28 mouse cellular contexts compared by ENCODE assay signal in genomic region chr3:148419462-148420074, GRCm38 (mm10).
A peak's percentile ranks its signal among the peaks of the same experiment; 100 is the strongest.
DNase-seq lines count a peak whose midpoint lies in the region; ATAC-seq and TF ChIP-seq lines count a peak whose summit lies in the region.
"Had no signal": no experiment of that assay in that cellular context is flagged by ENCODE, and none has a peak within 500 bp of the region (broad histone marks: within the 10 kb centered on the region; RNA-seq: fewer than 3 reads in every experiment).

No protein-coding gene starts in this region.

- peaks cover 0 to 41% of the 10 kb centered on the region in 2 experiments; a peak in 2 of 4 replicates for H3K36me3 ChIP-seq in MEL (ENCODE audit: control insufficient read depth in 1 of 2, insufficient read depth in 2 of 2, low read length in 2 of 2)
- H3K36me3 ChIP-seq: embryonic facial prominence, embryonic 13.5 days; forebrain, embryonic 15.5 days; heart, embryonic 15.5 days; limb, embryonic 12.5 days; lung, embryonic 15.5 days; midbrain, embryonic 12.5 days; neural tube, embryonic 12.5 days had no signal

- no peak for TF ChIP-seq POLR2A in MEL (IDR thresholded peaks at IDR 0.05; ENCODE audit: control insufficient read depth in 1 of 2, insufficient read depth in 1 of 2, low read depth in 1 of 2, low read length in 2 of 2, poor library complexity in 1 of 2)

- no peak for TF ChIP-seq CTCF in MEL (IDR thresholded peaks at IDR 0.05 in 2 of 3, conservative IDR thresholded peaks at IDR 0.05 in 1 of 3; ENCODE audit: control insufficient read depth in 1 of 3, insufficient read depth in 1 of 3, low read depth in 2 of 3, low read length in 3 of 3, poor library complexity in 1 of 3, severe bottlenecking in 1 of 3)

- no peaks in the 10 kb centered on the region for H3K9me3 ChIP-seq in MEL (replicated peaks; ENCODE audit: insufficient read depth, low read length)
- H3K9me3 ChIP-seq: embryonic facial prominence, embryonic 13.5 days; forebrain, embryonic 15.5 days; heart, embryonic 15.5 days; limb, embryonic 12.5 days; lung, embryonic 15.5 days; midbrain, embryonic 12.5 days; neural tube, embryonic 12.5 days had no signal

- no peaks in the 10 kb centered on the region for H3K79me2 ChIP-seq in MEL (ENCODE audit: control insufficient read depth, insufficient read depth, low read length, poor library complexity)

- no peaks in the 10 kb centered on the region for H3K27me3 ChIP-seq in MEL (ENCODE audit: control insufficient read depth in 1 of 2, insufficient read depth in 2 of 2, low read length in 2 of 2)
- H3K27me3 ChIP-seq: embryonic facial prominence, embryonic 13.5 days; forebrain, embryonic 15.5 days; lung, embryonic 15.5 days; midbrain, embryonic 12.5 days; neural tube, embryonic 12.5 days had no signal

- peaks cover 37 to 45% of the 10 kb centered on the region in 2 experiments for H3K4me1 ChIP-seq in MEL (ENCODE audit: control insufficient read depth in 1 of 2, insufficient read depth in 2 of 2, low read length in 2 of 2)
- H3K4me1 ChIP-seq: lung, embryonic 15.5 days; neural tube, embryonic 12.5 days had no signal

- peak; percentile 31 to 37; a peak in 1 of 4 replicates for ATAC-seq in hematopoietic stem cell, adult 5-6 weeks (replicated peaks in 1 of 2; ENCODE audit: insufficient read depth in 1 of 2, low FRiP score in 2 of 2, low TSS enrichment in 1 of 2, low read depth in 1 of 2, poor library complexity in 2 of 2, severe bottlenecking in 2 of 2)
- 0 out of 2 replicates have a peak, but pooled peaks have one; percentile 29 for ATAC-seq in monocyte, adult 5-6 weeks (replicated peaks; ENCODE audit: insufficient number of reproducible peaks, low FRiP score, low TSS enrichment, poor library complexity, severe bottlenecking)
- no peak for ATAC-seq in frontal cortex, adult (ENCODE audit: low TSS enrichment)
- ATAC-seq: forebrain, embryonic 15.5 days; hindbrain, embryonic 16.5 days; intestine, postnatal 0 days had no signal

- H3K9ac ChIP-seq in MEL (ENCODE audit: control insufficient read depth, low read depth, low read length, poor library complexity, severe bottlenecking): peak overlapping the region; percentile 31
- H3K9ac ChIP-seq: embryonic facial prominence, embryonic 13.5 days; forebrain, embryonic 15.5 days; heart, embryonic 15.5 days; limb, embryonic 12.5 days; lung, embryonic 15.5 days; midbrain, embryonic 12.5 days; neural tube, embryonic 12.5 days had no signal

- peak overlapping the region; percentile 28 to 50 for H3K4me3 ChIP-seq in MEL (ENCODE audit: control insufficient read depth in 1 of 2, insufficient read depth in 1 of 2, low read depth in 2 of 2, low read length in 2 of 2)
- H3K4me3 ChIP-seq: embryonic facial prominence, embryonic 13.5 days; erythroblast, embryonic 14.5 days; forebrain, embryonic 15.5 days; heart, embryonic 15.5 days; limb, embryonic 12.5 days; lung, embryonic 15.5 days; midbrain, embryonic 12.5 days; neural tube, embryonic 12.5 days had no signal

- H3K27ac ChIP-seq in MEL (ENCODE audit: control insufficient read depth, low read depth, low read length): peak overlapping the region; percentile 90
- H3K27ac ChIP-seq: embryonic facial prominence, embryonic 13.5 days; forebrain, embryonic 15.5 days; heart, embryonic 15.5 days; limb, embryonic 12.5 days; lung, embryonic 15.5 days; midbrain, embryonic 12.5 days; neural tube, embryonic 12.5 days had no signal

- peak; percentile 50 to 58; a peak in 3 of 4 replicates for TF ChIP-seq EP300 in MEL (IDR thresholded peaks at IDR 0.05; ENCODE audit: low read depth in 1 of 2, low read length in 2 of 2)

- DNase-seq in CD4-positive helper T cell, adult 2 months (ENCODE audit: low read depth, low spot score): peak; percentile 7
- DNase-seq in MEL (ENCODE audit: low read depth, low spot score): peak; percentile 75
- DNase-seq in spleen, adult 12 weeks (ENCODE audit: low spot score): no peak
- no peak for DNase-seq in adrenal gland, adult 2 months
- DNase-seq: adrenal gland, postnatal 10 days; B cell, adult 2 months; cerebellum, adult 18-20 months; cerebellum, postnatal 25 days; embryo, embryonic 11 days; gastrocnemius, postnatal 36 days; heart, postnatal 4 days; kidney, postnatal 25 days; lung, postnatal 4 days; retina, postnatal 1 day; right cerebral cortex, postnatal 25 days had no signal

- no peak; the same call in 1 of the 2 replicates for TF ChIP-seq RAD21 in MEL (IDR thresholded peaks at IDR 0.05; ENCODE audit: low read depth, low read length)

TF ChIP-seq in MEL, 35 proteins besides CTCF, POLR2A, EP300 and RAD21:
- peak; percentile 24; the same call in 1 of the 2 replicates for TF ChIP-seq MXI1 (IDR thresholded peaks at IDR 0.05; ENCODE audit: low read depth, low read length)
- peak; percentile 50; the same call in 1 of the 2 replicates for TF ChIP-seq ETS1 (IDR thresholded peaks at IDR 0.05; ENCODE audit: low read depth, low read length)
- TF ChIP-seq CHD1 (IDR thresholded peaks at IDR 0.05; ENCODE audit: low read depth, low read length): no peak
- no peak for TF ChIP-seq MAZ (IDR thresholded peaks at IDR 0.05; ENCODE audit: low read depth, low read length)
- TF ChIP-seq MYB (IDR thresholded peaks at IDR 0.05; ENCODE audit: low read depth, low read length): 0 out of 2 replicates have a peak, but pooled peaks have one; percentile 31
- 0 out of 2 replicates have a peak, but pooled peaks have one; percentile 11 for TF ChIP-seq GATA1 (IDR thresholded peaks at IDR 0.05; ENCODE audit: low read depth, low read length)
- 0 out of 2 replicates have a peak, but pooled peaks have one; percentile 2 for TF ChIP-seq SMC3 (IDR thresholded peaks at IDR 0.05; ENCODE audit: low read depth, low read length)
- 0 out of 2 replicates have a peak, but pooled peaks have one; percentile 23 for TF ChIP-seq TBP (IDR thresholded peaks at IDR 0.05; ENCODE audit: low read depth, low read length)

Comparison
In these comparisons a context has a peak if more than half of its experiments do, and no peak if none do; other contexts are left out.
1. DNase-seq: peak in CD4-positive helper T cell, adult 2 months (single experiment) and MEL (single experiment); none in spleen, adult 12 weeks (single experiment) and adrenal gland, adult 2 months (single experiment).